Mouse (Mus musculus) cerebellum, adult 2 months (tissue): Measurements from ENCODE around the gene Setdb2. TPM values are rescaled to one million over a fixed set of nuclear protein-coding genes. Genes with fewer than 3 reads are reported as not detected.

Source experiments
- DNase-seq, 2 experiments: peaks; one replicate each; pipeline ENCODE4 v3.0.0; 2021
- H3K27ac ChIP-seq: fragments of 200-500 bp; 2 replicates; pipeline ENCODE4 v1.5.1; 2012; ENCODE audit warnings: low read length, control low read depth, inconsistent platforms; ENCODE audit not compliant: insufficient read depth
- H3K27me3 ChIP-seq: fragments of 200-500 bp; 2 replicates; pipeline ENCODE4 v1.6.1; 2012; ENCODE audit warnings: inconsistent platforms, mild to moderate bottlenecking, low read length, moderate library complexity; ENCODE audit not compliant: control insufficient read depth, insufficient read depth
- H3K4me1 ChIP-seq: fragments of 200-500 bp; 2 replicates; pipeline ENCODE4 v1.6.1; 2011; ENCODE audit warnings: low read length; ENCODE audit not compliant: control insufficient read depth, insufficient read depth
- H3K4me3 ChIP-seq: fragments of 200-500 bp; replicated peaks from 2 replicates; pipeline ENCODE3; 2011; ENCODE audit warnings: mild to moderate bottlenecking, low read depth, low read length, control low read depth; ENCODE audit not compliant: insufficient read depth
- CTCF ChIP-seq: fragments of 200-500 bp; IDR thresholded peaks from 2 replicates; pipeline ENCODE4 v1.5.1; 2011; ENCODE audit warnings: low read depth, mild to moderate bottlenecking, control low read depth, low read length, moderate library complexity, borderline replicate concordance; ENCODE audit not compliant: insufficient read depth
- POLR2A ChIP-seq: fragments of 200-500 bp; IDR thresholded peaks from 2 replicates; pipeline ENCODE4 v1.6.1; 2011; ENCODE audit warnings: low read length, control low read depth, borderline replicate concordance; ENCODE audit not compliant: insufficient read depth
- WGBS: fragments of 180-500 bp; shearing (Covaris S2); methylation state at CpG from one replicate; pipeline ENCODE4 v1.1.7; 2018; 5-methylcytosine and 5-hydroxymethylcytosine counted together
- polyA plus RNA-seq: library from polyadenylated mRNA; depleted of rRNA; stranded (reverse); fragments of >200 nt; gene quantifications from 2 replicates; pipeline ENCODE4 v1.2.3, GENCODE M21; 2012; rRNA removed

Gene Setdb2
- polyA plus RNA-seq = 5.6 and 6.1 TPM in 2 replicates

DNA sequence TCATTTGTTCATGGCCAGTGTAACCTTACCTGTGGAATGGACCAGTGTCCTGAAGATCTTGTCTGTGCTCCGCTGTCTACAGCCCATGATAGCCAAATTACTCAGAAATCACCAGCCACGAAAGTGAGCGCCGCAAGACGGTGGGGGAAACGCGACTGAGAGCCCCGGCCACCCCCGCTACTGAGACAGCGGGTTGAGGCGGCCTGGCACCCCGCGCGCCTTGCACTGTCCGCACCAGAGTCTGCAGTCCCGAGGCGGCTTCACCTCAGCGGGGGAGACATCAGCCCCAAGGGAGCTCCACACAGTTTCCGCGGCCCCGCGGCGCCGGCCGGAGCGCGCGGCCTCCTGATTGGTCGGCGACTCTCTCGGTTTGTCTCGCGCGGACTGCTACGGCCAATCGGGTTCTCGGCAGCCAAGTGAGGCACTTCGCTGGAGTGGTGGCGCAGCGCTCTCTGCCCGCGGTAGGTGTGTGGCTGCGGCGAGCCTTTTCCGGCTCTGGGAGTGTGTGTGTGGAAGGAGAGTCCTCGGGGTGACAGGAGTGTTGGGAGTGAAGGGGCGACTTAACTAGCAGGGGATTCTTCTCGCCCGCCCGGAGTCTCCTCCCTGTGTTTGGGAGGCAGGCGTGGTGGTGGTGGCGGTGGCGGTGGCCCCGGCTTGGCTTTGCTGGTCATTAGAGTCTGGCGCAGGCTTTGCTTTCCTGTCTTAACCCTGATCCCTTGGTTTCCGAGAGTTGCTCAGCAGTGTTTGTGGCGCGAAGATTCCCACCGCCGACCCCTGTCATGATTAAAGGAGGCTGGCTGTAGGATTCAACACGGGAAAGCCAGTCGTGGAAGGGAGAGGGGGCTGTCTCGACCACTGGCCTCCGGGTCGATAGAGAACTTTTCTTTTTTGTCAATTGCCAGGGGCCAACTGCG is at the start of gene Setdb2, which contains the start of gene Cab39l:
Gene Setdb2 (minus strand): TSS at position 327 of the 914 bp plus-strand sequence.
Gene Cab39l (plus strand): TSS at position 415 of the 914 bp plus-strand sequence.
- DNase-seq = peak; percentile 93 to 94
- Histone ChIP-seq H3K4me1 (peaks cover 3% of the 10 kb centered on the region; the same call in 1 of the 2 replicates), H3K27ac (peak within 1 kb of the TSS; percentile 6), H3K27me3 (no peaks in the 10 kb centered on the region), H3K4me3 (peak within 1 kb of the TSS; percentile 91)
- under 1% methylated on average over 66 of the region's 66 CpGs for WGBS
- TF ChIP-seq CTCF = no peak
- peak; percentile 81; the same call in 1 of the 2 replicates for TF ChIP-seq POLR2A

DNA sequence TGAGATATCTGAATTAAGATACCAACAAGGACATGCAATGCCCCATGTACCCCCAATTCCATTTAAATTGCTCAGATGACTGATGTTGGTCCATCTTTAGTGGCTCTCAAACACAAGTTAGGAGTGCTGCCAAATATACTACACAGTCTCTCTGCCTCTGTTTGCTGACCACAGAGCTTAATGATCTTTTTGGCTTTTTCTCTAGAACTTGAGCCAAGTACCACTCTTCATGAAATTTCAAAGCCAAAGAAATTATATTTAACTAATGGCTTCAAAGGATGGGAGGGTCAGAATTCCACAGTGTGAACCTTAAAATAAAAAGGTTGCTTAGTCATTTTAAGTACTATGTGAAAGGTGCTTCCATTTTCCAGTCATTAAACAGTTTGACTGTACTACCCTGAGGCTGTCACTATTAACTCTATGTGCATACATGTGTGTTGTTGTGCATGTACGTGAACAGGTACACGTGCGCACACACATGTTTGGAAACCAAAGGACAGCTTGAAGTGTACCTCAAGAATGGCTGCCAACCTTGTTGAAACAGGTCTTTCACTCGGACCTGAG is 44.6 kb upstream of the Setdb2 start:
- 88% methylated on average over 4 of the region's 4 CpGs for WGBS
- Histone ChIP-seq H3K4me3 (no peak overlapping the region), H3K4me1 (no peaks in the 10 kb centered on the region), H3K27ac (no peak overlapping the region), H3K27me3 (no peaks in the 10 kb centered on the region)
- no peak for DNase-seq
- TF ChIP-seq POLR2A (no peak), CTCF (no peak)

DNA sequence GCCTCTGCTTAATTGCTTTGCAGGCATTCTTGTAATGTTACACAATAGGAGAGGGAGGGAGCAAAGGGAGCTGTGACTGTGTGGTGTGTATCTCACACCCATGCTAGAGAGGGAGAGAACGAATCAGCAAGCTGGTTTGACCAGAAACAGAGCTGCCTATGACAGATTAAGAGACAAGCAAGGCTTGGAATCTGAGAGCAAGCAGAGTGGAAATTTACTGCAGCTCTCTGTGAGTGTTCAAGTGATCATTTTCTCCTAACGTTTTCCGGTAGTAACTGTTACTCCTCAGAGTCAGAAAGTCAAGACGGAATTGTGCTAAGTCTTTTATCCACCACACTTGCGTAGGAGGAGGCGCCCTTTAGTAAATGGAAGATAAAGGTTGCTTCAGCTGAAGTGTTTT is 38.0 kb upstream of the Setdb2 start:
- Histone ChIP-seq H3K4me3 (no peak overlapping the region), H3K27ac (no peak overlapping the region), H3K27me3 (no peaks in the 10 kb centered on the region), H3K4me1 (no peaks in the 10 kb centered on the region)
- DNase-seq = peak in 1 of 2 experiments; percentile 32
- TF ChIP-seq POLR2A (no peak), CTCF (no peak)
- 70% methylated on average over 6 of the region's 6 CpGs for WGBS

DNA sequence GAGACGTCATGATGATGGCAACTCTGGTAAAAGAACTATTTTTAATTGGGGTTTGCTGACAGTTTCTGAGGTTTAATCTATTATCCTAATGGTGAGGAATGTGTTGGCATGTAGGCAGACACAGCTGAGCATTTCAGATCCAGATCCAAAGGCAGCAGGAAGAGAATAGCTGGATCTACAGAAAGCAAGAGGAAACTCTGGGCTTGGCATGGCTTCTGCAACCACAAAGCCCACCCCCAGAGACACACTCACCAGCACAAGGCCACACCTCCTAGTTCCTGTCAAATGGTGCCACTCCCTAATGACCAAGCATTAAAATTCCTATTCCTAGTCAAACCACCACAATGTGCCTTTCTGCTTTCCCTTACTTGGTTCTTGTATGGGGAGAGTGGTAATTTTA is 30.1 kb upstream of the Setdb2 start:
- no peaks in the 10 kb centered on the region for H3K27me3 ChIP-seq
- 98% methylated on average over 1 of the region's 1 CpGs for WGBS

DNA sequence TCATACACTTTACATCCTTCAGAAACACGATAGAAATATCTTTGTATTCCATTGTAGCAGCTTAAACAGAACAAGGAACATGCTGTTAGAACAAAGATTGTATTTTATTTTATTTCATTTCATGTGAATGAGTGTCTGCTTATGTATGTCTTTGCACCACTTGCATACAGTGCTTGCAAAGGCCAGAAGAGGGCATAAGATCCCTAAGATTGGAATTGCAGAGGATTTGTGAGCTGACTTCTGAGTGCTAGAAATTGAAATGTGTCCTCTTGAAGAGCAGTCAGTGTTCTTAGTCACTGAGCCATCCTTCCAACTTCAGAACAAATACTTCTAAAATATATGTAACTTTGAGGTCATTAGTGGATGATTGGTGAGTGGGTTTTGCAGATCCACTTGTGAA is 27.1 kb upstream of the Setdb2 start:
- Histone ChIP-seq H3K27ac (no peak overlapping the region), H3K4me1 (no peaks in the 10 kb centered on the region), H3K27me3 (no peaks in the 10 kb centered on the region), H3K4me3 (no peak overlapping the region)
- no peak for TF ChIP-seq CTCF
- no peak for TF ChIP-seq POLR2A
- no peak for DNase-seq
- WGBS = 66% methylated on average over 1 of the region's 1 CpGs

More for the DNA sequence above, 30.1 kb upstream of the Setdb2 start:
- Histone ChIP-seq H3K4me1 (no peaks in the 10 kb centered on the region), H3K27ac (no peak overlapping the region), H3K4me3 (no peak overlapping the region)
- no peak for TF ChIP-seq POLR2A
- TF ChIP-seq CTCF = no peak
- DNase-seq = no peak

DNA sequence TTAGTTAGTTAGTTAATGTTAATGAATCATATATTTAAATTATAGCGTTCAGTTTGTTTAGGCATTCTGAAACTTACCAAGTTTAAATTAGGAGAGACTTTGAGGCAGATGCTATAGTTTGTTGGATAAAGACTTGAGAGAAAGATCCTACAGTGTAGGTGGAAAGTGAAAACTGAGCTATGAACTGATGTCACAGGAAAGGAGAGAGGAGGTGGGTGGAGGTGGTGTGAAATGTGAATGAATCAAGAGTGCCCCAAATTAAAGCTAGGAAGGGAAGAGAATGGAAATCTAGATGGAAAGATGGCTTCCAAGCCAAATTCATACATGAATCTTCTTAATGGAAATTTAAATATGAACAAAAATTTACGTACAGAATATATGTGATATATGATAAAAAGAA is 25.8 kb upstream of the Setdb2 start:
- 97% methylated on average over 2 of the region's 2 CpGs for WGBS
- Histone ChIP-seq H3K27ac (no peak overlapping the region), H3K4me1 (no peaks in the 10 kb centered on the region), H3K4me3 (no peak overlapping the region), H3K27me3 (no peaks in the 10 kb centered on the region)
- no peak for DNase-seq
- TF ChIP-seq CTCF (no peak), POLR2A (no peak)

DNA sequence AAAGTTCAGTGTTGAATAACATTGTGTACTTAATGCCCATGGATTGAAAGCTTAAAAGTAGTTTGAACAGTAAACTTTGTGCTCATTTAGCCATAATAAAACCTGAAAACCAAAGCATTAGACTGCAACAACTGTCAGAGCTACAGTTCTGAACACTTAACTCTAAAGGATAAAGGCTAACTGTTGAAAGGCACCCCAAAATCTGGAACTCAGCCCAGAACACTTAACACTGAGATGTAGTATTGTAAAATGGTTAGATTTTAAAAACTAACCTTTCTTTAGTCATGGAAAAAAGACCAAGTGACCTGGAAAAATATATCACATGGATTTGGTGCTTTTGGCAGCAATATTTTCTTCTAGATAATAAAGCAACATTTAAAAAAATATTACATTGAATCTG is 7.3 kb upstream of the Setdb2 start:
- Histone ChIP-seq H3K27me3 (no peaks in the 10 kb centered on the region), H3K4me1 (no peaks in the 10 kb centered on the region), H3K27ac (no peak overlapping the region), H3K4me3 (no peak overlapping the region)
- DNase-seq = no peak
- no peak for TF ChIP-seq POLR2A
- TF ChIP-seq CTCF = no peak

DNA sequence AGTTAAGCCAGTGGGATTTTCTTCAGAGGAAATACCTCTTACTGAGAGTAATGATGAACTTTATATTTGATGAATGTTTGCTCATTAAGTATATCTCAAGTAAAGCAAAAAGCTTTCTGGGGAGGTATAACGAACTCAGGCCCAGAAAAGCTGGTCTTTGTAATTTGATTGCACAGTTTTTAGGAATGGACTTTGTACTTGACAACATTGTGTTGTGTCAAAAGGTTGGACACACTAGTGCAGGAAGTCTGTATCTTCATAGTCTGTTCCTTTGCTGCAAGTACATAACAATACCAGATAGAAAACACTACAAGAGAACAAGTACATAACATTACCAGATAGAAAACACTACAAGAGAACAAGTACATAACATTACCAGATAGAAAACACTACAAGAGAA is 4.7 kb upstream of the Setdb2 start:
- TF ChIP-seq POLR2A (no peak), CTCF (no peak)

More for the DNA sequence above, 4.7 kb upstream of the Setdb2 start:
- Histone ChIP-seq H3K4me1 (no peaks in the 10 kb centered on the region), H3K27ac (no peak overlapping the region), H3K27me3 (no peaks in the 10 kb centered on the region), H3K4me3 (no peak overlapping the region)
- DNase-seq = no peak
- 88% methylated on average over 1 of the region's 1 CpGs for WGBS
